In the genomic region with DNA sequence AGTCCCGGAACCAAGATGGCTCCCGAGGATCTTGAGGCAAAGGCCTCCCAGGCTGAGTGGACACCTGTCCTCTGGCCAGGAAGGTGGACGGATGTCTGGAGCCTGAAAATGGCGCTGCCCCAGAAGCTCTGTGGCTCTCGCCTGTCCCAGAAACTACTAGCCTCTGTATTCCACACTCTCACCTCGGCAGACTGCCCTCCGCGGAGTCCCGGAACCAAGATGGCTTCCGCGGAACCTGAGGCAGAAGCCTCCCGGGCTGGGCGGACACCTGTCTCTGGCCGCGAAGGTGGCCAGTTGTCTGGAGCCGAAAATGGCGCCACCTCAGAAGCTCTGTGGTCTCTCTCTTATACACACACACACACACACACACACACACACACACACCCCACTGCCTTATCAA, we compare ENCODE assay signal across 23 mouse cellular contexts. TPM values are rescaled to one million over a fixed set of nuclear protein-coding genes. Genes with fewer than 3 reads are reported as not detected.
"Had no signal": no experiment of that assay in that cellular context is flagged by ENCODE, and none has a peak within 500 bp of the region (broad histone marks: within the 10 kb centered on the region; RNA-seq: fewer than 3 reads in every experiment).

No protein-coding gene starts in this region.

RNA-seq across cellular contexts. Expression of a gene that starts 6.1 kb away (rescaled TPM):
- polyA plus RNA-seq: heart, embryonic 11.5 days; hindbrain, embryonic 10.5 days; hindbrain, embryonic 11.5 days; intestine, embryonic 16.5 days; kidney, embryonic 15.5 days; kidney, embryonic 16.5 days; kidney, postnatal 0 days had no signal

RNA-seq across cellular contexts. Expression of a gene that starts 18.6 kb away (rescaled TPM):
- polyA plus RNA-seq: heart, embryonic 11.5 days; heart, embryonic 12.5 days; heart, embryonic 13.5 days; heart, embryonic 14.5 days; heart, embryonic 15.5 days; heart, embryonic 16.5 days; heart, postnatal 0 days; hindbrain, embryonic 10.5 days; hindbrain, embryonic 11.5 days; hindbrain, embryonic 12.5 days; hindbrain, embryonic 13.5 days; hindbrain, embryonic 14.5 days; hindbrain, embryonic 15.5 days; hindbrain, embryonic 16.5 days; inflammation-experienced regulatory T-cells, adult 6 months; intestine, embryonic 14.5 days; intestine, embryonic 15.5 days; intestine, embryonic 16.5 days had no signal

RNA-seq across cellular contexts. Expression of a gene that starts 22.7 kb away (rescaled TPM):
- polyA plus RNA-seq: heart, embryonic 12.5 days; heart, embryonic 13.5 days; heart, embryonic 14.5 days; heart, embryonic 15.5 days; heart, embryonic 16.5 days; heart, postnatal 0 days; hindbrain, embryonic 10.5 days; hindbrain, embryonic 11.5 days; hindbrain, embryonic 12.5 days; hindbrain, embryonic 13.5 days; hindbrain, embryonic 14.5 days; hindbrain, embryonic 15.5 days; hindbrain, embryonic 16.5 days; intestine, embryonic 14.5 days; intestine, embryonic 15.5 days; kidney, embryonic 14.5 days had no signal

RNA-seq across cellular contexts. Expression of a gene that starts 22.8 kb away (rescaled TPM):
- polyA plus RNA-seq: heart, embryonic 11.5 days; heart, embryonic 12.5 days; heart, embryonic 13.5 days; heart, embryonic 14.5 days; heart, embryonic 16.5 days; heart, postnatal 0 days; hindbrain, embryonic 10.5 days; hindbrain, embryonic 12.5 days; hindbrain, embryonic 13.5 days; hindbrain, embryonic 14.5 days; hindbrain, postnatal 0 days; intestine, embryonic 15.5 days had no signal
